Mouse (Mus musculus): ENCODE measurements around the gene Upk1a. TPM values are rescaled to one million over a fixed set of nuclear protein-coding genes. Genes with fewer than 3 reads are reported as not detected.

The Upk1a gene
- polyA plus RNA-seq, 1 experiment from 2014 or later, result 0.46 TPM

DNA sequence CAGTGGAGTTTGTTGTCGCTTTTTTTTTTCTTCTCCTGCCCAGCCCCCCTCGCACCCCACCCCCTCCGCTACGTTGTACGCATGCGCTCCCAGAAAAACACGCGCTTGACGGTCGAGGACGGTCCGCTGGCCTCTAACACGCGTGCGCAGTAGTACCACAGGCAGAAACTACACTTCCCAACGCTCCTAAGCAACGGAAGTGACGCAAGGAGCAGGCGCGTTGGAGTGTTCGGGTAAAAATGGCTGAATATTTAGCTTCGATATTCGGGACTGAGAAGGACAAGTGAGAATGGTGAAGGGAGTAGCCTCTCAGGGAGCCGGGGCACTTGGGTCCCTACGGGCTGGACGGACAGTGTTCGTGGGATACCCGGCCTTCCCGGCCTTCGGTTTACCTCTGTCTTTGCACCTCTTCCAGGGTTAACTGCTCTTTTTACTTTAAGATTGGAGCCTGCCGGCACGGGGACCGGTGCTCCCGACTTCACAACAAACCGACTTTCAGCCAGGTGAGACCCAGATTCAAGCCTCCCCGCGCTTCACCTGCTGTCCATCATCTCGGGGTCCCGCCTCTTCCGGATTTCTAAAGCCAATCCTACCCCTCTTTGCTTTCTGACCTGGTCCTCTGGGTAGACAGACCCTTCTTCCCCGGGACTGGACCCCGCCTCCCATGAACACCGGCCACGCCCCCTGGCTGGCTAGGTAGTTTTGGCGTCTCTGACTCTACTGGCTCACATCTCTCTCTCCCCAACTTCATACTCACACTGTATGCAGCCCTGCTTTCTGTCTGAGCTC lies 49.3 kb downstream of the Upk1a start, which contains the start of the genes U2af1l4, Gm49396 and Psenen:
Gene U2af1l4 (plus strand): TSS at position 185 of the 789 bp plus-strand sequence.
Gene Gm49396 (plus strand): TSS at position 228 of the 789 bp plus-strand sequence.
Gene Psenen (minus strand): TSS at position 511 of the 789 bp plus-strand sequence.
- H3K27ac ChIP-seq (ENCODE audit: low read depth), result peak within 1 kb of the TSS; percentile 96
- under 1% methylated on average over 45 of the region's 45 CpGs for WGBS
- H3K4me3 ChIP-seq (ENCODE audit: low read depth, low read length), result peak within 1 kb of the TSS; percentile 79
- ATAC-seq (ENCODE audit: insufficient read depth), result peak; percentile 87
- peak; percentile 99 for DNase-seq
- H3K36me3 ChIP-seq (ENCODE audit: insufficient read depth), result peaks cover 33% of the 10 kb centered on the region
- H3K4me1 ChIP-seq (ENCODE audit: insufficient read depth), result 0 out of 2 replicates have a peak, but pooled peaks cover 5% of the 10 kb centered on the region
- H3K9ac ChIP-seq, result peak within 1 kb of the TSS; percentile 65
- no peaks in the 10 kb centered on the region for H3K9me3 ChIP-seq (ENCODE audit: low read depth, low read length)
- H3K4me2 ChIP-seq, result peak within 1 kb of the TSS; percentile 79
- no peaks in the 10 kb centered on the region for H3K27me3 ChIP-seq (ENCODE audit: insufficient read depth, low read length)
- TF ChIP-seq CTCF (IDR thresholded peaks at IDR 0.05; ENCODE audit: low read depth), result no peak

- TF ChIP-seq CTCF (IDR thresholded peaks at IDR 0.05; ENCODE audit: low read depth), result no peak
- Histone ChIP-seq H3K9me3 (ENCODE audit: low read depth, low read length) (no peaks in the 10 kb centered on the region), H3K36me3 (ENCODE audit: insufficient read depth) (peaks cover 32% of the 10 kb centered on the region), H3K9ac (peak overlapping the region; percentile 65), H3K27ac (ENCODE audit: low read depth) (peak overlapping the region; percentile 67; the same call in 1 of the 2 replicates), H3K4me3 (ENCODE audit: low read depth, low read length) (peak overlapping the region; percentile 79), H3K4me1 (ENCODE audit: insufficient read depth) (0 out of 2 replicates have a peak, but pooled peaks cover 5% of the 10 kb centered on the region), H3K27me3 (ENCODE audit: insufficient read depth, low read length) (no peaks in the 10 kb centered on the region), H3K4me2 (peak overlapping the region; percentile 79)
- 0 out of 2 replicates have a peak, but pooled peaks have one; percentile 13 for ATAC-seq (ENCODE audit: insufficient read depth)
- WGBS, result 2% methylated on average over 27 of the region's 27 CpGs
- no peak for DNase-seq
Measured at GRCm38 (mm10) chr7:30562526-30563116, 50.0 kb downstream of the Upk1a start.

DNA sequence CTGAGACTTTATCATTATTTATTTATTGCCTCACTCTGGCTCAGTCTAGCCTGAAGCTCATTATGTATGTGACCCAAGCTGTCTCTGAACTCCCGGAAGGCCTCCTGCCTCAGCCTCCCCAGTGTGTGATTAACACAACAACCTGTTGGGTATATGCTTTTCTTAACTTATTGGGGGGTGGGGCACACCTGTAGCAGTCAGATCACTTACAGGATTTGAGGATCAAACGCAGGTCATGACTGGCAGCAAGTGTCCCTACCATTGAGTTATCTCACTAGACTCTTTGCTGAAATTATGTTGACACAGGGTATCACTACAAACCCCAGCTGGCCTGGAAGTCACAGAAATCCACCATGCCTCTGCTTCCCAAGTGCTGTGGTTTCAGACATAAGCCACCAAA lies 52.4 kb downstream of the Upk1a start:
- no peak for TF ChIP-seq CTCF (IDR thresholded peaks at IDR 0.05; ENCODE audit: low read depth)

DNA sequence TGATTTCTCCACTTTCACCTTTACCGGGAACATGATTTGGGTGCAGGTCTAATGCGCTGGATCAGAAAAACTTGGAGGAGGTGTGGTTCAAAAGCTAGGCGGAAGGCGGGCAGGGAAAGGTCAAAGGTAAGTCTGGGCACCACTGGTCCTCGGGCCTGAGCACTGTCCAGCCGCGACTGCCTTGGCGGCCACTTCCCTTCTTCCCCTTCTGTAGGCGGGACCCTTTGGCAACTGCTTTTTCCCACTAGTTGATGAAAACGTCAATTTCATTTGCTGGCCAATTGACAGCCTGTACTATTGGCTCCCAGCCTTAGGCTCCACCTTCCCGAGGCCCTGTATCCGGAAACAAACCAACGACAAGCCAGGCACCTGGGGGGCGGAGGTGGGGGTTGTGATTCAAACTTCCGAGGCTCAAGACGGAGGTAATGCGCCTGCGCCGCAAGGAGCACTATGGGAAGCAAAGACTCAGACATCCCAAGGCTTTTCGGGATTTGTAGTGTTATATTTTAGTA lies 53.1 kb downstream of the Upk1a start, which contains the start of gene Lin37:
Gene Lin37 (minus strand): TSS at position 396 of the 512 bp plus-strand sequence.
- H3K27ac ChIP-seq (ENCODE audit: low read depth), result peak within 1 kb of the TSS; percentile 60; the same call in 1 of the 2 replicates
- H3K27me3 ChIP-seq (ENCODE audit: insufficient read depth, low read length), result no peaks in the 10 kb centered on the region
- DNase-seq, result peak; percentile 98
- peaks cover 30% of the 10 kb centered on the region for H3K36me3 ChIP-seq (ENCODE audit: insufficient read depth)
- no peaks in the 10 kb centered on the region for H3K9me3 ChIP-seq (ENCODE audit: low read depth, low read length)
- peak within 1 kb of the TSS; percentile 75 for H3K9ac ChIP-seq
- ATAC-seq (ENCODE audit: insufficient read depth), result peak; percentile 80
- H3K4me3 ChIP-seq (ENCODE audit: low read depth, low read length), result peak within 1 kb of the TSS; percentile 64
- under 1% methylated on average over 20 of the region's 20 CpGs for WGBS
- H3K4me2 ChIP-seq, result peak within 1 kb of the TSS; percentile 95
- TF ChIP-seq CTCF (IDR thresholded peaks at IDR 0.05; ENCODE audit: low read depth), result no peak
- H3K4me1 ChIP-seq (ENCODE audit: insufficient read depth), result 0 out of 2 replicates have a peak, but pooled peaks cover 5% of the 10 kb centered on the region

More for the DNA sequence above, 52.4 kb downstream of the Upk1a start:
- DNase-seq (no peak), ATAC-seq (ENCODE audit: insufficient read depth) (no peak)
- H3K9me3 ChIP-seq (ENCODE audit: low read depth, low read length), result no peaks in the 10 kb centered on the region
- H3K4me2 ChIP-seq, result peak overlapping the region; percentile 95
- no peak overlapping the region for H3K9ac ChIP-seq
- peaks cover 30% of the 10 kb centered on the region for H3K36me3 ChIP-seq (ENCODE audit: insufficient read depth)
- H3K4me1 ChIP-seq (ENCODE audit: insufficient read depth), result 0 out of 2 replicates have a peak, but pooled peaks cover 5% of the 10 kb centered on the region
- WGBS, result 50% methylated on average over 2 of the region's 2 CpGs
- peak overlapping the region; percentile 60; the same call in 1 of the 2 replicates for H3K27ac ChIP-seq (ENCODE audit: low read depth)
- no peaks in the 10 kb centered on the region for H3K27me3 ChIP-seq (ENCODE audit: insufficient read depth, low read length)
- peak overlapping the region; percentile 64; the same call in 1 of the 2 replicates for H3K4me3 ChIP-seq (ENCODE audit: low read depth, low read length)

DNA sequence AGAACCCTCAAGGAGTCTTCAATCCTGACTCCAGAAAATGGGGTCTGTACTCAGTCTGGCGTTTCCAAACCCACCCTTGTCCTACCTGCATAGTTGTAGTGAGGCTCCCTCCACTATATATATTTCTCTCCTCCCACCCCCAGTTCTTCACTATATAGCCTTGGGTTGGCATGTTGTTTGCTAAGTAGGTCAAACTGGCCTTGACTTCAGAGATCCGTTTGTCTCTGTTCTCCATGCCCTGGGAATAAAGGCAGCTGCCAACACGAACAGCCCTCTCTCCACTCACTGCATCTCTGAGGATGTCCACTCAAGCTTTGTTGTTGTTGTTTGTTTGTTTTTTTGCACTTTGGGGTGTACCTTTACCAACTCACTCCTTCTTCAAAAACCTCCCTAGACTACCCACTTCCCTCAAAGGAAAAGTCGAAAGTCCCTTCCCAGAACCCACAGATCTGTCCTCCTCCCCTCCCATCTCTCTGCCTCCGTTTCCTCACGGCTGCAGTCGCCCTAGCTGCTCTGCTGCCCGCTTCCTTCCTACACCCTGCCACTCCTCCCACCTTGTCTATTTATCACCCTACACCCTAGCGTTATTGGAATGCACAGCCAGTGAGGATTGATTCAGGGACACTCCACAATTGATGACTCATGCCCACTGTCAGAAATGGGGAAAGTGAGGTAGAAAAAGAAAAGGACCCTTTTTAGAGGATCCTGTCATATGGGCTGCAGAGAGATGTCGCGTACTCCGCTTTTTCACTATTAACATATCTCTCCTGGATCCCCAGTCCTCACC lies 53.8 kb downstream of the Upk1a start:
- peak overlapping the region; percentile 64 for H3K4me3 ChIP-seq (ENCODE audit: low read depth, low read length)
- peaks cover 31% of the 10 kb centered on the region for H3K36me3 ChIP-seq (ENCODE audit: insufficient read depth)
- TF ChIP-seq CTCF (IDR thresholded peaks at IDR 0.05; ENCODE audit: low read depth), result no peak
- peak overlapping the region; percentile 16; the same call in 1 of the 2 replicates for H3K27ac ChIP-seq (ENCODE audit: low read depth)
- no peaks in the 10 kb centered on the region for H3K27me3 ChIP-seq (ENCODE audit: insufficient read depth, low read length)
- H3K9ac ChIP-seq, result peak overlapping the region; percentile 75
- H3K9me3 ChIP-seq (ENCODE audit: low read depth, low read length), result no peaks in the 10 kb centered on the region
- DNase-seq, result no peak
- peak overlapping the region; percentile 95 for H3K4me2 ChIP-seq
- 15% methylated on average over 12 of the region's 12 CpGs for WGBS
- peaks cover 5% of the 10 kb centered on the region; the same call in 1 of the 2 replicates for H3K4me1 ChIP-seq (ENCODE audit: insufficient read depth)
- no peak for ATAC-seq (ENCODE audit: insufficient read depth)

DNA sequence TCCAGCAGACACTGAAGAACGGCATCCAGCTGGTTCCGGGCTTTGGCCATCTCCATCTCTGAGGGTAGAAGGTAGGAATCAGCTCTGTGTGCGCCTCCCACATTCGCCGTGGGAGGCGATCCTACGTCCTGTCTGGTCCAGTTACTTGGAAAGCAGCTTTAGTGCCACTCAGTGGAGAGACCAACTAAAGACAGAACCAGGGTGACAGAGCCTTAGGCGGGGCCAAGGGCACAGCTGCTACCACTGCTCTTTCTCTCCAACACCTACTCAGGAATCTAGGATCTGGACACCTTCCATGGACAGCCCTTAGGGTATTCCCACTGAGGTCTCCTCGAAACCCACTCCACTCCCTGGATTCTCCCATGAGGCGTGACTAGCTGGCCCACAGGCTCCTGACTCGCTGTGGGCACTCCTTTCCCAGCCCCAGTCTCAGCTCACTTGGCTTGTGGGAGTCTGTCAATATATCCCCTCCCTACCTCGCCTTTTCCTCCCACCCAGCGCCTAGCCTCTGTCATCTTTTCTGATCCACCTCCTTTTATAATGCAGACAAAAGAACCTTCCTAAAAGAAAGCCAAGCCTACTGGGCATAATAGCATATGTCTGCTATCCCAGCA lies 54.6 kb downstream of the Upk1a start:
- ATAC-seq (ENCODE audit: insufficient read depth) (no peak), DNase-seq (no peak)
- Histone ChIP-seq H3K4me3 (ENCODE audit: low read depth, low read length) (peak overlapping the region; percentile 64), H3K27me3 (ENCODE audit: insufficient read depth, low read length) (no peaks in the 10 kb centered on the region), H3K9ac (no peak overlapping the region; the same call in 1 of the 2 replicates), H3K9me3 (ENCODE audit: low read depth, low read length) (no peaks in the 10 kb centered on the region), H3K4me1 (ENCODE audit: insufficient read depth) (peaks cover 12% of the 10 kb centered on the region; the same call in 1 of the 2 replicates), H3K4me2 (peak overlapping the region; percentile 95), H3K27ac (ENCODE audit: low read depth) (no peak overlapping the region), H3K36me3 (ENCODE audit: insufficient read depth) (peaks cover 31% of the 10 kb centered on the region)
- WGBS, result 90% methylated on average over 13 of the region's 13 CpGs
- no peak for TF ChIP-seq CTCF (IDR thresholded peaks at IDR 0.05; ENCODE audit: low read depth)
